Mouse (Mus musculus): Measurements from ENCODE around the gene Dmkn. TPM values are rescaled to one million over a fixed set of nuclear protein-coding genes. Genes with fewer than 3 reads are reported as not detected.
"Not testable (repeated sequence)": the region's sequence is repeated elsewhere in the genome, so short reads cannot be mapped to it uniquely, and the experiment has no call there.

Dmkn gene
- polyA plus RNA-seq, 1 experiment from 2014 or later, result 3.6 TPM

GRCm38 (mm10) chr7:30820854-30821445, 57.4 kb downstream of the Dmkn start:
- H3K4me2 ChIP-seq, result no peak overlapping the region
- no peaks in the 10 kb centered on the region for H3K4me1 ChIP-seq (replicated peaks)
- H3K4me3 ChIP-seq, result no peak overlapping the region
- no peak overlapping the region for H3K9ac ChIP-seq
- no peak overlapping the region for H3K27ac ChIP-seq
- no peak for ATAC-seq (replicated peaks; ENCODE audit: insufficient number of reproducible peaks, insufficient read depth, low FRiP score, low read depth)
- no peaks in the 10 kb centered on the region for H3K9me3 ChIP-seq (replicated peaks)
- H3K36me3 ChIP-seq, result no peaks in the 10 kb centered on the region
- 64% methylated on average over 7 of the region's 7 CpGs for WGBS
- H3K27me3 ChIP-seq, result peaks cover 4% of the 10 kb centered on the region

- no peaks in the 10 kb centered on the region for H3K4me1 ChIP-seq (replicated peaks)
- WGBS, result 58% methylated on average over 5 of the region's 5 CpGs
- no peak overlapping the region for H3K27ac ChIP-seq
- peaks cover 4% of the 10 kb centered on the region for H3K27me3 ChIP-seq
- no peak overlapping the region for H3K4me3 ChIP-seq
- no peak for ATAC-seq (replicated peaks; ENCODE audit: insufficient number of reproducible peaks, insufficient read depth, low FRiP score, low read depth)
- H3K36me3 ChIP-seq, result no peaks in the 10 kb centered on the region
- no peaks in the 10 kb centered on the region for H3K9me3 ChIP-seq (replicated peaks)
- no peak overlapping the region for H3K9ac ChIP-seq
- no peak overlapping the region for H3K4me2 ChIP-seq
These were observed 58.0 kb downstream of the Dmkn start for GRCm38 (mm10) chr7:30821532-30821931.

GRCm38 (mm10) chr7:30823675-30824074, 60.1 kb downstream of the Dmkn start, which contains the start of gene Ffar2:
TSS of gene Ffar2 (minus strand) at chr7:30823775.
- Histone ChIP-seq H3K27ac (no peak within 1 kb of the TSS), H3K4me2 (no peak within 1 kb of the TSS), H3K4me3 (no peak within 1 kb of the TSS), H3K27me3 (no peaks in the 10 kb centered on the region; the same call in 1 of the 2 replicates), H3K9me3 (replicated peaks) (no peaks in the 10 kb centered on the region), H3K4me1 (replicated peaks) (no peaks in the 10 kb centered on the region), H3K9ac (no peak within 1 kb of the TSS), H3K36me3 (no peaks in the 10 kb centered on the region)
- ATAC-seq (replicated peaks; ENCODE audit: insufficient number of reproducible peaks, insufficient read depth, low FRiP score, low read depth), result no peak
- WGBS, result 88% methylated on average over 18 of the region's 18 CpGs

- Histone ChIP-seq H3K27me3 (no peaks in the 10 kb centered on the region; the same call in 1 of the 2 replicates), H3K4me1 (replicated peaks) (no peaks in the 10 kb centered on the region), H3K4me3 (no peak overlapping the region), H3K4me2 (no peak overlapping the region), H3K36me3 (no peaks in the 10 kb centered on the region), H3K9me3 (replicated peaks) (no peaks in the 10 kb centered on the region), H3K27ac (no peak overlapping the region), H3K9ac (no peak overlapping the region)
- WGBS, result 92% methylated on average over 3 of the region's 3 CpGs
- ATAC-seq (replicated peaks; ENCODE audit: insufficient number of reproducible peaks, insufficient read depth, low FRiP score, low read depth), result no peak
These were observed 60.8 kb downstream of the Dmkn start for GRCm38 (mm10) chr7:30824306-30824705.

- Histone ChIP-seq H3K9ac (no peak overlapping the region), H3K4me3 (no peak overlapping the region), H3K27ac (no peak overlapping the region), H3K4me2 (no peak overlapping the region), H3K27me3 (no peaks in the 10 kb centered on the region), H3K4me1 (replicated peaks) (no peaks in the 10 kb centered on the region), H3K36me3 (no peaks in the 10 kb centered on the region), H3K9me3 (replicated peaks) (no peaks in the 10 kb centered on the region)
- WGBS, result 87% methylated on average over 10 of the region's 10 CpGs
- no peak for ATAC-seq (replicated peaks; ENCODE audit: insufficient number of reproducible peaks, insufficient read depth, low FRiP score, low read depth)
These were observed 63.1 kb downstream of the Dmkn start for GRCm38 (mm10) chr7:30826660-30827059.

GRCm38 (mm10) chr7:30828871-30829270, 65.3 kb downstream of the Dmkn start:
- H3K4me3 ChIP-seq; H3K9me3 ChIP-seq (replicated peaks); H3K4me2 ChIP-seq; H3K27me3 ChIP-seq; ATAC-seq (replicated peaks; ENCODE audit: insufficient number of reproducible peaks, insufficient read depth, low FRiP score, low read depth); H3K27ac ChIP-seq; H3K36me3 ChIP-seq; H3K9ac ChIP-seq; H3K4me1 ChIP-seq (replicated peaks): not testable (repeated sequence)

GRCm38 (mm10) chr7:30829428-30829827, 65.9 kb downstream of the Dmkn start:
- H3K4me2 ChIP-seq, result no peak overlapping the region
- no peak overlapping the region for H3K9ac ChIP-seq
- H3K27me3 ChIP-seq, result no peaks in the 10 kb centered on the region
- no peak for ATAC-seq (replicated peaks; ENCODE audit: insufficient number of reproducible peaks, insufficient read depth, low FRiP score, low read depth)
- WGBS, result 66% methylated on average over 3 of the region's 3 CpGs
- no peak overlapping the region for H3K27ac ChIP-seq
- no peak overlapping the region for H3K4me3 ChIP-seq
- H3K4me1 ChIP-seq (replicated peaks), result no peaks in the 10 kb centered on the region
- H3K9me3 ChIP-seq (replicated peaks), result no peaks in the 10 kb centered on the region
- H3K36me3 ChIP-seq, result no peaks in the 10 kb centered on the region

Other genes with a start within 250 kb of the Dmkn start
- gene Arhgap33, start 228.7 kb upstream of the Dmkn start, polyA plus RNA-seq (2015; fragmentation: Nextera tagmentation; extraction: Ambion mirVana), result 6.2 and 8.1 TPM in 2 replicates
- 155 and 176 TPM in 2 replicates for gene Hspb6, start 211.6 kb upstream of the Dmkn start, polyA plus RNA-seq (2015; fragmentation: Nextera tagmentation; extraction: Ambion mirVana)
- gene Proser3, start 211.5 kb upstream of the Dmkn start, polyA plus RNA-seq (2015; fragmentation: Nextera tagmentation; extraction: Ambion mirVana), result 8.0 and 9.4 TPM in 2 replicates
- gene Lin37, start 203.9 kb upstream of the Dmkn start, polyA plus RNA-seq (2015; fragmentation: Nextera tagmentation; extraction: Ambion mirVana), result 32.7 and 33.1 TPM in 2 replicates
- 90.0 and 97.8 TPM in 2 replicates for gene U2af1l4, start 200.5 kb upstream of the Dmkn start, polyA plus RNA-seq (2015; fragmentation: Nextera tagmentation; extraction: Ambion mirVana)
- gene Gm49396, start 200.4 kb upstream of the Dmkn start, polyA plus RNA-seq (2015; fragmentation: Nextera tagmentation; extraction: Ambion mirVana), result 8.4 and 10.8 TPM in 2 replicates
- 104 and 106 TPM in 2 replicates for gene Psenen, start 200.1 kb upstream of the Dmkn start, polyA plus RNA-seq (2015; fragmentation: Nextera tagmentation; extraction: Ambion mirVana)
- gene Igflr1, start 198.3 kb upstream of the Dmkn start, polyA plus RNA-seq (2015; fragmentation: Nextera tagmentation; extraction: Ambion mirVana), result 3.7 and 4.0 TPM in 2 replicates
- gene Kmt2b, start 175.0 kb upstream of the Dmkn start, polyA plus RNA-seq (2015; fragmentation: Nextera tagmentation; extraction: Ambion mirVana), result 4.2 and 4.4 TPM in 2 replicates
- 0.14 and 0.23 TPM in 2 replicates for gene Zbtb32, start 164.8 kb upstream of the Dmkn start, polyA plus RNA-seq (2015; fragmentation: Nextera tagmentation; extraction: Ambion mirVana)
- 0.43 and 1.4 TPM in 2 replicates for gene Upk1a, start 150.9 kb upstream of the Dmkn start, polyA plus RNA-seq (2015; fragmentation: Nextera tagmentation; extraction: Ambion mirVana)
- 1,740 and 2,396 TPM in 2 replicates for gene Cox6b1, start 137.6 kb upstream of the Dmkn start, polyA plus RNA-seq (2015; fragmentation: Nextera tagmentation; extraction: Ambion mirVana)
- gene Etv2, start 127.9 kb upstream of the Dmkn start, polyA plus RNA-seq (2015; fragmentation: Nextera tagmentation; extraction: Ambion mirVana), result not detected in 2 replicates
- gene Rbm42, start 113.4 kb upstream of the Dmkn start, polyA plus RNA-seq (2015; fragmentation: Nextera tagmentation; extraction: Ambion mirVana), result 73.7 and 92.8 TPM in 2 replicates
- gene Haus5, start 98.8 kb upstream of the Dmkn start, polyA plus RNA-seq (2015; fragmentation: Nextera tagmentation; extraction: Ambion mirVana), result 23.4 and 33.8 TPM in 2 replicates
- not detected in 2 replicates for gene Pmis2, start 92.2 kb upstream of the Dmkn start, polyA plus RNA-seq (2015; fragmentation: Nextera tagmentation; extraction: Ambion mirVana)
- gene 2200002J24Rik, start 64.8 kb upstream of the Dmkn start, polyA plus RNA-seq (2015; fragmentation: Nextera tagmentation; extraction: Ambion mirVana), result 1.0 and 1.4 TPM in 2 replicates
- gene Atp4a, start 51.5 kb upstream of the Dmkn start, polyA plus RNA-seq (2015; fragmentation: Nextera tagmentation; extraction: Ambion mirVana), result 0.37 and 0.62 TPM in 2 replicates
- 167 and 172 TPM in 2 replicates for gene Tmem147, start 34.2 kb upstream of the Dmkn start, polyA plus RNA-seq (2015; fragmentation: Nextera tagmentation; extraction: Ambion mirVana)
- 0.13 TPM in 1 of 2 replicates, not detected in the other for gene Gapdhs, start 20.1 kb upstream of the Dmkn start, polyA plus RNA-seq (2015; fragmentation: Nextera tagmentation; extraction: Ambion mirVana)
- gene Sbsn, start 12.3 kb upstream of the Dmkn start, polyA plus RNA-seq (2015; fragmentation: Nextera tagmentation; extraction: Ambion mirVana), result 1.2 and 1.5 TPM in 2 replicates
- gene Krtdap, start 24.1 kb downstream of the Dmkn start, polyA plus RNA-seq (2015; fragmentation: Nextera tagmentation; extraction: Ambion mirVana), result 3.8 and 6.4 TPM in 2 replicates
- 0.20 and 0.44 TPM in 2 replicates for gene Ffar2, start 60.0 kb downstream of the Dmkn start, polyA plus RNA-seq (2015; fragmentation: Nextera tagmentation; extraction: Ambion mirVana)
- 0.15 TPM in 1 of 2 replicates, not detected in the other for gene Ffar3, start 92.4 kb downstream of the Dmkn start, polyA plus RNA-seq (2015; fragmentation: Nextera tagmentation; extraction: Ambion mirVana)
- gene Ffar1, start 97.8 kb downstream of the Dmkn start, polyA plus RNA-seq (2015; fragmentation: Nextera tagmentation; extraction: Ambion mirVana), result not detected in 2 replicates
- 0.06 TPM in 1 of 2 replicates, not detected in the other for gene Cd22, start 116.6 kb downstream of the Dmkn start, polyA plus RNA-seq (2015; fragmentation: Nextera tagmentation; extraction: Ambion mirVana)
- 0.14 and 0.29 TPM in 2 replicates for gene Mag, start 151.1 kb downstream of the Dmkn start, polyA plus RNA-seq (2015; fragmentation: Nextera tagmentation; extraction: Ambion mirVana)
- gene Hamp2, start 160.9 kb downstream of the Dmkn start, polyA plus RNA-seq (2015; fragmentation: Nextera tagmentation; extraction: Ambion mirVana), result not detected in 2 replicates
- not detected in 2 replicates for gene Hamp, start 180.3 kb downstream of the Dmkn start, polyA plus RNA-seq (2015; fragmentation: Nextera tagmentation; extraction: Ambion mirVana)
- 13.1 and 16.2 TPM in 2 replicates for gene Usf2, start 193.0 kb downstream of the Dmkn start, polyA plus RNA-seq (2015; fragmentation: Nextera tagmentation; extraction: Ambion mirVana)
- gene Lsr, start 209.7 kb downstream of the Dmkn start, polyA plus RNA-seq (2015; fragmentation: Nextera tagmentation; extraction: Ambion mirVana), result 7.0 and 18.9 TPM in 2 replicates
- gene Fam187b, start 210.0 kb downstream of the Dmkn start, polyA plus RNA-seq (2015; fragmentation: Nextera tagmentation; extraction: Ambion mirVana), result 0.54 and 0.86 TPM in 2 replicates